Comparison of ENCODE assay signal across 15 mouse cellular contexts in the genomic region with DNA sequence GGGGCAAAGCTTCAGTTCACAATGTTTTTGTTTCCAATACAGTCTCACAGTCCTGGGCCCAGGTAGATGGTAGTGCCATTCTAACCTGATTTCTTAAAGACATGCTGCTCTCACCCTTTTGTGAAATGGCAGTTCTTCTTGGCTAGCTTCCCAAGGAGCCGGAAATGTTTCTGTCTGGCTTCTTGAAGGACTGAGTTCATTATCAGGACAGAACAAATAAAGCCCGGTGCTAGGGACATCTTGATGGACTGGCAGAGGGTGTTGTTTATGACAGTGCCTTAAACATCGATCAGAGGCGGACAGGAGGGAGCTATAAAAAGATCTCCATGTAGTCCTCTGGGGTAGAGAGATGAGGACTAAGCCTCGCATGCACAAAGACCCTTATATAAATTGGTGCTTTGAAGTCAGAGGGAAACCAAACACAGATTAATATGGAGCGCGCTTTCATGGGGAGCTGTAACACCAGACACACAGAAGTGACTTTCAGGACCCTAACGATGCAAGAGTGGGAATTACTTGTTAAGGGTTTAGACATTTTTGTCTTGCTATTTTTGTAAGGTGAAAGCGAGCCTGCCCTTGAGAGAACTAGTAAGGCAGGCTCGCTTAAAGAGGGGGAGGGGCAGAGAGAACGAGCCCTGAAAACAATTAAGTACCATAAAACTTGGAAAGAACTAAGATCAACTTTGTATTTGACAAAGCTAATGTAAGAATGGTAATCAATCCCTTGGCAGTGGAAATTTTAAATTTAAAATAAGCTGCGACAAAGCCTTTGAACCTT.
DNase-seq lines count a peak whose midpoint lies in the region; ATAC-seq and TF ChIP-seq lines count a peak whose summit lies in the region.
"Had no signal": no experiment of that assay in that cellular context is flagged by ENCODE, and none has a peak within 500 bp of the region (broad histone marks: within the 10 kb centered on the region; RNA-seq: fewer than 3 reads in every experiment).

No protein-coding gene starts in this region.

- peak; percentile 9 for DNase-seq in kidney, adult 2 months
- no peak for DNase-seq in kidney, adult 9 months
- no peak for DNase-seq in adrenal gland, postnatal 36 days
- DNase-seq in cerebellum, postnatal 25 days = no peak
- DNase-seq in cerebellum, adult 9-11 months = no peak
- DNase-seq: cerebellum, adult 2 months; gastrocnemius, adult 2 months; heart, postnatal 14 days; thymus, adult 18-20 months had no signal

- H3K9me3 ChIP-seq in intestine, postnatal 0 days (ENCODE audit: control insufficient read depth) = no peaks in the 10 kb centered on the region
- H3K9me3 ChIP-seq in limb, embryonic 15.5 days = no peaks in the 10 kb centered on the region
- 0 out of 2 replicates have a peak, but pooled peaks cover 4% of the 10 kb centered on the region for H3K9me3 ChIP-seq in neural tube, embryonic 13.5 days
- H3K9me3 ChIP-seq: embryonic facial prominence, embryonic 12.5 days had no signal

- ATAC-seq in intestine, postnatal 0 days = no peak
- ATAC-seq in limb, embryonic 15.5 days (ENCODE audit: insufficient number of reproducible peaks, low FRiP score, low TSS enrichment, low read depth) = no peak
- no peak for ATAC-seq in neural tube, embryonic 13.5 days (ENCODE audit: low read depth)
- ATAC-seq: Patski had no signal

- TF ChIP-seq CTCF in kidney, adult 2 months (conservative IDR thresholded peaks at IDR 0.05; ENCODE audit: insufficient read depth, insufficient read length, low read depth, low read length) = no peak
- no peak for TF ChIP-seq CTCF in intestine, postnatal 0 days (IDR thresholded peaks at IDR 0.05; ENCODE audit: low read depth)

- no peaks in the 10 kb centered on the region for H3K27me3 ChIP-seq in kidney, adult 2 months (replicated peaks; ENCODE audit: control insufficient read depth, insufficient read depth, low read length)
- no peaks in the 10 kb centered on the region for H3K27me3 ChIP-seq in intestine, postnatal 0 days (replicated peaks; ENCODE audit: control insufficient read depth, insufficient read depth, low read length)
- no peaks in the 10 kb centered on the region for H3K27me3 ChIP-seq in limb, embryonic 15.5 days
- H3K27me3 ChIP-seq in neural tube, embryonic 13.5 days = no peaks in the 10 kb centered on the region
- H3K27me3 ChIP-seq: embryonic facial prominence, embryonic 12.5 days; Patski had no signal

- no peak overlapping the region for H3K4me3 ChIP-seq in kidney, adult 2 months (ENCODE audit: insufficient read depth, low read depth, low read length)
- H3K4me3 ChIP-seq in intestine, postnatal 0 days (ENCODE audit: low read depth, low read length) = no peak overlapping the region
- H3K4me3 ChIP-seq in limb, embryonic 15.5 days = no peak overlapping the region
- H3K4me3 ChIP-seq in neural tube, embryonic 13.5 days = no peak overlapping the region
- H3K4me3 ChIP-seq: embryonic facial prominence, embryonic 12.5 days; gastrocnemius, adult 2 months had no signal

- peak overlapping the region; percentile 45 for H3K4me2 ChIP-seq in intestine, postnatal 0 days (replicated peaks; ENCODE audit: low read depth)
- peak overlapping the region; percentile 2; the same call in 1 of the 2 replicates for H3K4me2 ChIP-seq in limb, embryonic 15.5 days
- H3K4me2 ChIP-seq in neural tube, embryonic 13.5 days = peak overlapping the region; percentile 38
- H3K4me2 ChIP-seq: embryonic facial prominence, embryonic 12.5 days had no signal

- no peaks in the 10 kb centered on the region for H3K4me1 ChIP-seq in kidney, adult 2 months (ENCODE audit: control insufficient read depth, insufficient read depth, low read length)
- 0 out of 2 replicates have a peak, but pooled peaks cover 7% of the 10 kb centered on the region for H3K4me1 ChIP-seq in intestine, postnatal 0 days (replicated peaks; ENCODE audit: control insufficient read depth, insufficient read depth, low read length)
- H3K4me1 ChIP-seq in limb, embryonic 15.5 days = peaks cover 9% of the 10 kb centered on the region; the same call in 1 of the 2 replicates
- peaks cover 28% of the 10 kb centered on the region for H3K4me1 ChIP-seq in neural tube, embryonic 13.5 days (replicated peaks)

- no peaks in the 10 kb centered on the region for H3K36me3 ChIP-seq in kidney, adult 2 months (ENCODE audit: control insufficient read depth, insufficient read depth, low read length)
- no peaks in the 10 kb centered on the region for H3K36me3 ChIP-seq in intestine, postnatal 0 days (ENCODE audit: control insufficient read depth, insufficient read depth)
- no peaks in the 10 kb centered on the region for H3K36me3 ChIP-seq in limb, embryonic 15.5 days
- no peaks in the 10 kb centered on the region for H3K36me3 ChIP-seq in neural tube, embryonic 13.5 days
- H3K36me3 ChIP-seq: embryonic facial prominence, embryonic 12.5 days had no signal

- no peak overlapping the region for H3K9ac ChIP-seq in intestine, postnatal 0 days (ENCODE audit: low read depth, low read length)
- no peak overlapping the region for H3K9ac ChIP-seq in limb, embryonic 15.5 days
- H3K9ac ChIP-seq in neural tube, embryonic 13.5 days = no peak overlapping the region
- H3K9ac ChIP-seq: embryonic facial prominence, embryonic 12.5 days had no signal

- no peak for TF ChIP-seq POLR2A in kidney, adult 2 months (IDR thresholded peaks at IDR 0.05; ENCODE audit: low read depth, low read length)

- WGBS in kidney, adult 2 months = 32% methylated on average over 12 of the region's 12 CpGs
- 12% methylated on average over 12 of the region's 12 CpGs for WGBS in intestine, postnatal 0 days
- 20% methylated on average over 12 of the region's 12 CpGs for WGBS in limb, embryonic 15.5 days
- WGBS in neural tube, embryonic 13.5 days = 26% methylated on average over 12 of the region's 12 CpGs

- H3K27ac ChIP-seq in kidney, adult 2 months (ENCODE audit: insufficient read depth, low read depth, low read length) = no peak overlapping the region
- no peak overlapping the region for H3K27ac ChIP-seq in intestine, postnatal 0 days (ENCODE audit: low read depth, low read length)
- no peak overlapping the region for H3K27ac ChIP-seq in limb, embryonic 15.5 days
- no peak overlapping the region for H3K27ac ChIP-seq in neural tube, embryonic 13.5 days (replicated peaks)
- H3K27ac ChIP-seq: embryonic facial prominence, embryonic 12.5 days; gastrocnemius, adult 2 months; macrophage had no signal
